Mouse (Mus musculus) embryonic fibroblast, embryonic 13.5 days (primary cell): ENCODE results near the gene Ggta1.

Experiments used
- CTCF ChIP-seq: IDR thresholded peaks from 2 replicates; pipeline ENCODE4 v1.5.1; 2011; ENCODE audit warnings: mild to moderate bottlenecking, control low read depth, low read length, moderate library complexity, borderline replicate concordance; ENCODE audit not compliant: insufficient read depth
- POLR2A ChIP-seq: IDR thresholded peaks from 2 replicates; pipeline ENCODE4 v1.6.1; 2011; ENCODE audit warnings: low read depth, mild to moderate bottlenecking, control low read depth, low read length, moderate library complexity

DNA sequence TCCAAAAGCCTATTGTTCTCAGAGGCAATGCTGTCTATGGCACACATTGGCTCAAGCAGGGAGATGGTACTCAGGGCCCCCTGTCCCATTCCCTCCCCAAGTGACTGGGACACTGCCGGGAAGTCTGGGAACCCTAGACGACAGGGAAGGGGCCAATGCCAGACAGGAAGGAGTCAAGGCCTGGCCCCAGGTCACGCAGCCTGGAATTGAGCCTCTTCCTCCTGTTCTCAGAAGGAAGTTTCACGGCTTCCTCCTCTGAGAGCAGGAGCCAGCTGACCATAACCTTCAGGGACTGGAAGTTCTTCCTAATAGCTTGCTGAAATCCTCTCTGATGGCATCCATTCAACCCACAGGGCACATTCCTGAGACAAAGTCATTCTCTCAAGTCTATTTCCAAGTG, 29.6 kb downstream of the Ggta1 start:
- TF ChIP-seq POLR2A (no peak), CTCF (no peak)
